Mouse (Mus musculus): ENCODE measurements around the gene Tpi1. TPM values are rescaled to one million over a fixed set of nuclear protein-coding genes. Genes with fewer than 3 reads are reported as not detected.

Tpi1 gene
- polyA plus RNA-seq, 1 experiment from 2014 or later, result 1,356 TPM

GRCm38 (mm10) chr6:124768704-124769044 lies 45.4 kb downstream of the Tpi1 start:
- ATAC-seq (ENCODE audit: insufficient number of reproducible peaks, low FRiP score), result 0 out of 2 replicates have a peak, but pooled peaks have one; percentile 1
- Histone ChIP-seq H3K27ac (ENCODE audit: poor library complexity, severe bottlenecking) (no peak overlapping the region), H3K9ac (peak overlapping the region; percentile 66), H3K4me3 (peak overlapping the region; percentile 53), H3K9me3 (replicated peaks) (no peaks in the 10 kb centered on the region), H3K4me1 (replicated peaks) (peaks cover 26% of the 10 kb centered on the region), H3K27me3 (replicated peaks) (peaks cover 38% of the 10 kb centered on the region), H3K36me3 (no peaks in the 10 kb centered on the region), H3K4me2 (peak overlapping the region; percentile 81)
- 7% methylated on average over 9 of the region's 9 CpGs for WGBS

- H3K4me1 ChIP-seq (replicated peaks), result peaks cover 26% of the 10 kb centered on the region
- peak overlapping the region; percentile 53 for H3K4me3 ChIP-seq
- H3K9ac ChIP-seq, result peak overlapping the region; percentile 66; the same call in 1 of the 2 replicates
- peak overlapping the region; percentile 81 for H3K4me2 ChIP-seq
- peak; percentile 31; the same call in 1 of the 2 replicates for ATAC-seq (ENCODE audit: insufficient number of reproducible peaks, low FRiP score)
- peaks cover 38% of the 10 kb centered on the region for H3K27me3 ChIP-seq (replicated peaks)
- 20% methylated on average over 19 of the region's 19 CpGs for WGBS
- H3K36me3 ChIP-seq, result no peaks in the 10 kb centered on the region
- H3K27ac ChIP-seq (ENCODE audit: poor library complexity, severe bottlenecking), result no peak overlapping the region
- H3K9me3 ChIP-seq (replicated peaks), result no peaks in the 10 kb centered on the region
These were observed 46.0 kb downstream of the Tpi1 start for GRCm38 (mm10) chr6:124767920-124768703.

GRCm38 (mm10) chr6:124767536-124767919 lies 46.6 kb downstream of the Tpi1 start:
- WGBS, result 33% methylated on average over 4 of the region's 4 CpGs
- no peak for ATAC-seq (ENCODE audit: insufficient number of reproducible peaks, low FRiP score)
- no peaks in the 10 kb centered on the region for H3K9me3 ChIP-seq (replicated peaks)
- no peaks in the 10 kb centered on the region for H3K36me3 ChIP-seq
- no peak overlapping the region for H3K4me2 ChIP-seq
- no peak overlapping the region for H3K4me3 ChIP-seq
- H3K27me3 ChIP-seq (replicated peaks), result peaks cover 42% of the 10 kb centered on the region
- no peak overlapping the region for H3K27ac ChIP-seq (ENCODE audit: poor library complexity, severe bottlenecking)
- H3K9ac ChIP-seq, result no peak overlapping the region
- H3K4me1 ChIP-seq (replicated peaks), result peaks cover 26% of the 10 kb centered on the region

DNA sequence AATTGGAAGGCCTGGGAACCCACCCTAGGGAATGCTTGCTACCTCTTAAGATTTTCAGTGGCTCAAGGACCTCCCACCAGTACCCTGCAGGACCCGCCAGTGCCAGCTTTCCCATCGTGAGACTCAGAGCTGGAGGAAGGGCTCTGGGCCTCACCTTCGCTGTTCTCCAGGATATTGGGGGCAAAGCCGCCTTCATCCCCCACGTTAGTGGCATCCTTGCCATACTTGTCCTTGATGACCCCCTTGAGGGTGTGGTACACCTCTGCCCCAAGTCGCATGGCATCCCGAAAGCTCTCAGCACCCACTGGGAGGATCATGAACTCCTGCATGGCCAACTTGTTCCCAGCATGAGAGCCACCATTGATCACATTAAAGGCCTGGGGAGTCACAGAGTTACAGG lies 48.1 kb downstream of the Tpi1 start:
- whole genome bisulfite sequencing, result 75% methylated on average over 7 of the region's 7 CpGs
- Histone ChIP-seq H3K4me3 (no peak overlapping the region), H3K4me2 (no peak overlapping the region), H3K9me3 (replicated peaks) (no peaks in the 10 kb centered on the region), H3K27ac (ENCODE audit: poor library complexity, severe bottlenecking) (no peak overlapping the region), H3K36me3 (no peaks in the 10 kb centered on the region), H3K27me3 (replicated peaks) (peaks cover 45% of the 10 kb centered on the region), H3K4me1 (replicated peaks) (peaks cover 26% of the 10 kb centered on the region), H3K9ac (no peak overlapping the region)
- no peak for ATAC-seq (ENCODE audit: insufficient number of reproducible peaks, low FRiP score)

Other genes with a start within 250 kb of the Tpi1 start
- not detected in 2 replicates for gene C1rb, start 244.0 kb downstream of the Tpi1 start, polyA plus RNA-seq (2016; fragmentation: Nextera tagmentation; extraction: Ambion mirVana)
- gene C1s2, start 178.2 kb downstream of the Tpi1 start, polyA plus RNA-seq (2016; fragmentation: Nextera tagmentation; extraction: Ambion mirVana), result not detected in 2 replicates
- 37.4 and 40.0 TPM in 2 replicates for gene Lpcat3, start 151.3 kb downstream of the Tpi1 start, polyA plus RNA-seq (2016; fragmentation: Nextera tagmentation; extraction: Ambion mirVana)
- gene Emg1, start 102.1 kb downstream of the Tpi1 start, polyA plus RNA-seq (2016; fragmentation: Nextera tagmentation; extraction: Ambion mirVana), result 105 and 107 TPM in 2 replicates
- gene Phb2, start 102.0 kb downstream of the Tpi1 start, polyA plus RNA-seq (2016; fragmentation: Nextera tagmentation; extraction: Ambion mirVana), result 345 and 349 TPM in 2 replicates
- gene Ptpn6, start 75.6 kb downstream of the Tpi1 start, polyA plus RNA-seq (2016; fragmentation: Nextera tagmentation; extraction: Ambion mirVana), result 4.4 and 4.9 TPM in 2 replicates
- 352 and 365 TPM in 2 replicates for gene Grcc10, start 72.9 kb downstream of the Tpi1 start, polyA plus RNA-seq (2016; fragmentation: Nextera tagmentation; extraction: Ambion mirVana)
- not detected in 2 replicates for gene Gm45234, start 58.3 kb downstream of the Tpi1 start, polyA plus RNA-seq (2016; fragmentation: Nextera tagmentation; extraction: Ambion mirVana)
- 9.5 and 10.2 TPM in 2 replicates for gene Atn1, start 57.8 kb downstream of the Tpi1 start, polyA plus RNA-seq (2016; fragmentation: Nextera tagmentation; extraction: Ambion mirVana)
- 6.0 and 6.4 TPM in 2 replicates for gene Eno2, start 44.6 kb downstream of the Tpi1 start, polyA plus RNA-seq (2016; fragmentation: Nextera tagmentation; extraction: Ambion mirVana)
- gene Lrrc23, start 34.6 kb downstream of the Tpi1 start, polyA plus RNA-seq (2016; fragmentation: Nextera tagmentation; extraction: Ambion mirVana), result 0.55 TPM in 1 of 2 replicates, not detected in the other
- 8.7 and 9.1 TPM in 2 replicates for gene Spsb2, start 5.6 kb downstream of the Tpi1 start, polyA plus RNA-seq (2016; fragmentation: Nextera tagmentation; extraction: Ambion mirVana)
- 119 and 121 TPM in 2 replicates for gene Usp5, start 15.2 kb upstream of the Tpi1 start, polyA plus RNA-seq (2016; fragmentation: Nextera tagmentation; extraction: Ambion mirVana)
- gene Cdca3, start 15.3 kb upstream of the Tpi1 start, polyA plus RNA-seq (2016; fragmentation: Nextera tagmentation; extraction: Ambion mirVana), result 105 and 121 TPM in 2 replicates
- 6.4 and 7.8 TPM in 2 replicates for gene Gnb3, start 26.0 kb upstream of the Tpi1 start, polyA plus RNA-seq (2016; fragmentation: Nextera tagmentation; extraction: Ambion mirVana)
- 19.2 and 21.9 TPM in 2 replicates for gene P3h3, start 43.5 kb upstream of the Tpi1 start, polyA plus RNA-seq (2016; fragmentation: Nextera tagmentation; extraction: Ambion mirVana)
- 1.9 and 2.2 TPM in 2 replicates for gene Gpr162, start 49.7 kb upstream of the Tpi1 start, polyA plus RNA-seq (2016; fragmentation: Nextera tagmentation; extraction: Ambion mirVana)
- not detected in 2 replicates for gene Cd4, start 73.9 kb upstream of the Tpi1 start, polyA plus RNA-seq (2016; fragmentation: Nextera tagmentation; extraction: Ambion mirVana)
- 1.4 and 1.5 TPM in 2 replicates for gene Lag3, start 97.4 kb upstream of the Tpi1 start, polyA plus RNA-seq (2016; fragmentation: Nextera tagmentation; extraction: Ambion mirVana)
- 233 and 243 TPM in 2 replicates for gene Ptms, start 105.8 kb upstream of the Tpi1 start, polyA plus RNA-seq (2016; fragmentation: Nextera tagmentation; extraction: Ambion mirVana)
- 357 and 358 TPM in 2 replicates for gene Mlf2, start 117.1 kb upstream of the Tpi1 start, polyA plus RNA-seq (2016; fragmentation: Nextera tagmentation; extraction: Ambion mirVana)
- 148 and 149 TPM in 2 replicates for gene Cops7a, start 151.2 kb upstream of the Tpi1 start, polyA plus RNA-seq (2016; fragmentation: Nextera tagmentation; extraction: Ambion mirVana)
- 0.39 and 0.45 TPM in 2 replicates for gene Pianp, start 182.4 kb upstream of the Tpi1 start, polyA plus RNA-seq (2016; fragmentation: Nextera tagmentation; extraction: Ambion mirVana)
- 12.2 and 13.6 TPM in 2 replicates for gene Zfp384, start 194.8 kb upstream of the Tpi1 start, polyA plus RNA-seq (2016; fragmentation: Nextera tagmentation; extraction: Ambion mirVana)
- gene Ing4, start 225.5 kb upstream of the Tpi1 start, polyA plus RNA-seq (2016; fragmentation: Nextera tagmentation; extraction: Ambion mirVana), result 76.7 and 81.8 TPM in 2 replicates
- 5.1 and 6.9 TPM in 2 replicates for gene Acrbp, start 235.4 kb upstream of the Tpi1 start, polyA plus RNA-seq (2016; fragmentation: Nextera tagmentation; extraction: Ambion mirVana)

Data from heart, embryonic 12.5 days (tissue).